Mouse (Mus musculus) layer of hippocampus, adult 9-11 months (tissue): ENCODE measurements around the gene Emc10.

Source experiments
- DNase-seq: peaks from one replicate; pipeline ENCODE4 v3.0.0; 2022

Emc10 gene

DNA sequence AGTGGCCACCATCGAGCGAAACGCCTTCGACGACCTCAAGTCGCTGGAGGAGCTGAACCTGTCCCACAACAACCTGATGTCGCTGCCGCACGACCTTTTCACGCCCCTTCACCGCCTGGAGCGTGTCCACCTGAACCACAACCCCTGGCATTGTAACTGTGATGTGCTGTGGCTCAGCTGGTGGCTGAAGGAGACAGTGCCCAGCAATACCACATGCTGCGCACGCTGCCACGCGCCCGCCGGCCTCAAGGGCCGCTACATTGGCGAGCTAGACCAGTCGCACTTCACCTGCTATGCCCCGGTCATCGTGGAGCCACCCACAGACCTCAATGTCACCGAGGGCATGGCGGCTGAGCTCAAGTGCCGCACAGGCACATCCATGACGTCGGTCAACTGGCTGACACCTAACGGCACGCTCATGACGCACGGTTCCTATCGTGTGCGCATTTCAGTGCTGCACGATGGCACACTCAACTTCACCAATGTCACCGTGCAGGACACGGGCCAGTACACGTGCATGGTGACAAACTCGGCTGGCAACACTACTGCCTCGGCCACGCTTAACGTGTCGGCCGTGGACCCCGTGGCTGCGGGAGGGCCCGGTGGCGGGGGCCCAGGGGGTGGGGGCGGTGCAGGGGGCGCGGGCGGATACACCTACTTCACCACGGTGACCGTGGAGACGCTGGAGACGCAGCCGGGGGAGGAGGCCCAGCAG, 34.7 kb downstream of the Emc10 start:
- DNase-seq, result peak; percentile 27

DNA sequence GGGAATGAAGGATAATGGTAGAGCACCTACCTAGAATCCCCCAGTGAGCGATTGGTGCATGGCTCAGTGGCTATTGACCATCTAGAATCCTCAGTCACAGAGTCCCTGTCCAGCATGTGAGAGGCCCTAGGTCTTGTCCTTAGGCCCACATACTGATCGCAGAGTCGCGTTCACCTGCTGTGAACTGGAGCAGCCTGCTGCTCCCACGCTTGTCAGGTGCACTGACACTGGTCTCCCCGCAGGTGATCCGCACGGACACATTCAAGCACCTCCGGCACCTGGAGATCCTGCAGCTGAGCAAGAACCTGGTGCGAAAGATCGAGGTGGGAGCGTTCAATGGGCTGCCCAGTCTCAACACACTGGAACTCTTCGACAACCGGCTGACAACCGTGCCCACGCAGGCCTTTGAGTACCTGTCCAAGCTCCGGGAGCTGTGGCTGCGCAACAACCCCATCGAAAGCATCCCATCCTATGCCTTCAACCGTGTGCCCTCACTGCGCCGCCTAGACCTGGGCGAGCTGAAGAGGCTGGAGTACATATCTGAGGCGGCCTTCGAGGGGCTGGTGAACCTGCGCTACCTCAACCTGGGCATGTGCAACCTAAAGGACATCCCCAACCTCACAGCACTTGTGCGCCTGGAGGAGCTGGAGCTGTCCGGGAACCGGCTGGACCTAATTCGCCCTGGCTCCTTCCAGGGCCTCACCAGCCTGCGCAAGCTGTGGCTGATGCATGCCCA, 35.4 kb downstream of the Emc10 start:
- peak; percentile 3 for DNase-seq

DNA sequence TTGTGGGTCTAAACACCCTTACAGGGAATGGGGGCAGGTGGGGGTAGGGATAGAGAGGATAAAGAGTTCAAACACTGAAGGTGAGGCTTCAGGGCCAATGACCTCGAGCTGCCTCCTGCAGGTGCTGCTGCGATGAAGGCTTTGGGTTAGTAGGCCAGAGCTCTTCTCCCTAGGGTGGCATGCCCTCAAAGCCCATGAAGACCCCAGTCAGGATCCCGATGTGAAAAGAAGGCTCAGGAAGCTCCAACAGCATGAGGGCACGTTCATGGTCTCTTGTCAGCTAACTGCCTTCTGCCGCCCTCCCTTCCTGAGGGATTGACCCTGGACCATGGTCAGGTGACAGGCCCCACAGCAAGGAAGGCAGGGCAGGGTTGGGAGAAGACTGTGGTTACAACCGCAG, 36.3 kb downstream of the Emc10 start:
- peak; percentile 2 for DNase-seq

DNA sequence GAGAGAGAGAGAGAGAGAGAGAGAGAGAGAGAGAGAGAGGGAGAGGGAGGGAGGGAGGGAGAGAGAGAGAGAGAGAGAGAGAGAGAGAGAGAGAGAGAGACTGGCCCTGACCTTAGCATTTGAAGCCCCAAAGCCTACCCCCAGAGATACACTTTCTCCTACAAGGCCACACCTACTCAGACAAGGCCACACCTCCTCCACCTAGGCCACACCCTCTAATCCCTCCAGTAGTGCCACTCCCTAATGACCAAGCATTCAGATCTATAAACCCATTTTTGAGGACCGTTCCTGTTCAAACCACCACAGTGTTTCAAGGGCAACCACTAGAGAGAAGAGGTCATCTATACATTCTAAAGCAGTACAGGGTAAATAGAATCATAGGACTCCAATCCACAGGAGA, 40.0 kb downstream of the Emc10 start:
- peak; percentile 1 for DNase-seq

DNA sequence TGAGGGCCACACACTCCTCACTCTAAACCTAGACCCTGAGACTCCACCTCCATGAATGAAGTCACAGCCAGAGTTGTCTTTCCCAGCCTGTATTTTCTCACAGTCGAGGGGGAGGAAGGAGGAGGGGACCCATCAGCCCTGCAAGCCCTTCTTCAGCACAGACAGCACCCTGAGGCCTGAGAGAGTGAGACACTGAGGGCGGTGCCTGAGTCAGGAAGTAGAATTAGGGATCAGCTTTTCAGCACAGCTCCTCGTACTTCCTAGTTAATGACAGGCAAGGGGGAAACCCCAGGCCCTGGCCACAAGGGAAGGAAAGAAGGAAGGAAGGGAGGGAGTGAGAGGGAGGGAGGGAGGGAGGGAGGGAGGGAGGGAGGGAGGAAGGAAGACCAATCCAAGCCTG, 43.1 kb downstream of the Emc10 start:
- no peak for DNase-seq

DNA sequence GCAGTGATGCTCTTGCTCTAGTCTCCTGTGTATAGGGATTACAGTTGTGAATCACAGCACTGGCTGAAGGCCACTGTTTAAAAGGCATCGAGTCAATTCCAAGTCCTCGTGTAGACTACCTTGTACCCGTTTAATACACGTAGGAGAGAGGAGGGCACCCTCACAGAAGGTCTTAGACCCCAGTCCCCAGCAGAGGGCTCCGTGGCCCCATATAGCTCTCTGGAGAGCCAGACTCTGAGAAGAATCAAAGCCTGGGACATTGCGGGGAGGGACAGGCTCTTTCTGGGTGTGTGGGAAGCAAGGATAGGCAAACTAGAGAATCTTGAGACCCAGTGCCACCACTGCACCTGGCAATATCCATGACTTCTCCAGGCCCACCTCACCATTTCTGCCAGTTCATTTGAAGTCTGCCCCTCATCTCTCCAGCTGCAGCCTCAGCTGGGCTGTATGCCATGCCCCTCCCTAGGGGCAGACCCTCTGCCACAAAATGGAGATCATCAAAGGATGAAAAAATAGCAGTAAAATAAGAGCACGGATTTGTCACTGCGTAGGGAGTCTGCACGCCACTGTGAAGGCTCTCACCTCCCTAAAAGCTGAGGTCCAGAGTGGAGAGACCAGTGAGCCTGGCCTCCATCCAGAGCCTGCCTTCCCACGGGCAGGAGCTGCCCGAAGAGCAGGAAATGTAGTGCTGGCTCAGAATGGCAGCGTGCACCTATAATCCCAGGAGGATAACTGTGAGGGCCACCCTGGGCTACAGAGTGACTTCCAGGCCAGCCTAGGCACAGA, 50.1 kb downstream of the Emc10 start:
- DNase-seq, result no peak

DNA sequence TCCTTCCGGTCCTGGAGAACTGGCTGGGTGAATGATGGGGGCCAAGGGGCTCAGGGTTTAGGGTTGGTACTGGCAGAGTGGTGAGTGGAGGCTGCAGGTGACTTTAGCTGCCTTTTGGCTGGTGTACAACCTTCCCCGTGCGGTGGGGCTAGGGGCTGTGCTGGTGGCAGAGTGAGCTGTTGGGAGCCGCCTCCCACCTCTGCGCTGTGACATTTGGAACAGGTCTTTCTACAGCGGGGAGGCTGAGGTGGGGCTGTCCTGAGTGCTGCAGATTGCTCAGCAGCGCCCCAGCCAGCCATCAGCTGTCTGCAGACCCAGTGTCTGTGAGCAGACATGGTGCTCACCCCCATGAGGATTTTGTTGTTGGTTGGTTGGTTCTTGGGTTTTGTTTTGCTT, 50.8 kb downstream of the Emc10 start:
- no peak for DNase-seq

DNA sequence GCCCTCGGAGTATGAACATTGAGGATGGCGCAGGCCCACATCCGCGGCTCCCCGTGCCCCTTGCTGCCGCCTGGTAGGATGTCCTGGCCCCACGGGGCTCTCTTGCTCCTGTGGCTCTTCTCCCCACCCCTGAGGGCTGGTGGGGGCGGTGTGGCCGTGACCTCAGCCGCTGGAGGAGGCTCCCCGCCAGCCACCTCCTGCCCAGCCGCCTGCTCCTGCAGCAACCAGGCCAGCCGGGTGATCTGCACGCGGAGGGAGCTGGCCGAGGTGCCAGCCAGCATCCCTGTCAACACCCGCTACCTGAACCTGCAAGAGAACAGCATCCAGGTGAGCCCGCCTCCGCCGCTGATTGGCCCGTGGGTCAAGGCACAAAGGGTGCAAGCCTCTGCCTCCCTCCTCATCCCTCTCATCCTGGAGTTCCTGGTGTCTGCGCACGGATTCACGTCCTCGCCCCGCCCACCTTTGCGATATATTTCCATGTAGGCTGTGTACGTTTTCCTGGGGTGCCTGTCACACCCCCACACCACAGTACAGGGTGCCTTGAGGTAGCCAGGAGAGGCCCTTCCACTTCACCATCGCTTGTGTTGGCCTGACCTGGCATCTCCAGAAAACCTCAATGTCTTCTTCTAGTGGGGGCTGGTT, 51.3 kb downstream of the Emc10 start:
- DNase-seq, result no peak

DNA sequence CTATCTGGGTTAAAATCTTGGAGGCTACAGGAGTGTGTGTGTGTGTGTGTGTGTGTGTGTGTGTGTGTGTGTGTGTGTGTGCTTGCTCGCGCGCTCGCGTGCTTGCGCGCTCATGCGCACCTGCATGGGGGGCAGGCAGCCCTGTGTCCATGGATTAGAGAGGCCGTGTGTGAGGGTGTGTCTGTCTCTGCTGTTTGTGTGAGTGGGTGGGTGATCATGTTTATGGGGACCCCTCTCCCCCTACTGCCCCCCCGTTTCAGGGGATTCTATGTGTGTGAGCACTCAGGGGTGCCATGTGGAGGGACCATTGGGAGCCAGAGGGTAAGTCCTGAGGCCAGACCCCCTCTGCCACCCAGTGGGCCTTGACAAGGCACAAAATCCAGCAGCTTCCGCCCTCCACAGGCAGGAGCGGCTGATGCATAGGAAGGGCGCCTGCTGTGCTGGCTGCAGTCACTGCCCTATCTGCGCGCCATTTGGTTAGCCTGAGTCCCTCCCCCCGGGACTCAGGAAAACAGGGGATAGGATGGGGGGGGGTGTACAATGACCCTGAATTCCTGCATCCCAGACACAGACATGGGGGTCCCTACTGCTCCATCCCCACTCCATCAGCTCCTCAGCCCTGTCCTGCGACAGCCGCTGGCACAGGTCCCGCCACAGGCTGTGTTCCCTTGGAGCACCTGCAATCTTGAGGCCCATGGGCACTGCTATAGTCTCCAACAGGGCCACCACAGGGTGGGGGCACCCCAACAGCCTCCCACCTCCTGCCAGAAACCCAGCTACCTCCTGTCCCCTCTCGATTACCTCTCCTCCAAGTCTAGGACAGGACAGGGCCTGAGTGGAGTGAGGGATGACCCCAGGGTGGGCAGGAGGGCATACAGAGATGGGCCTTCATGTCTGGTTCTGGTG, 52.8 kb downstream of the Emc10 start:
- DNase-seq, result no peak

DNA sequence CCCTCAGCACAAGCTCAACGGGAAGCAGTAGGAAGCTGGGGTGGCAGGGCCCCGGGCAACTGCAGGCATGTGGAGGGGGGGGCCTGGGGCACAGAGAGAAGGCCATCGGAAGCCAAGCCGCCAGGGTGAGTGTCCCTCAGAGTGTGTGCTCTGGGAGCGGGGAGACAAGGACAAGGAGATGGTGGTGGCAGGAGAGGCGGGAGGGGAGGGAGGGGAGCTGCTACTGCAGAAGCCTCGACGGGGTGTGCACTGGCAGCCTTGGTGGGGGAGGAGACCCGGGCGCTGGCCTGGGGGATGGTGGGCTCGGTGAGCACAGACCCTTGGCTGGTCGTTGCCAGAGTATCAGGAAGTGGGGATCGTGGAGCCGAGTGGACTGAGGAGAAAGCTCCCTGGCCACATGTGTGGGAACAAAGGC, 53.9 kb downstream of the Emc10 start:
- no peak for DNase-seq

DNA sequence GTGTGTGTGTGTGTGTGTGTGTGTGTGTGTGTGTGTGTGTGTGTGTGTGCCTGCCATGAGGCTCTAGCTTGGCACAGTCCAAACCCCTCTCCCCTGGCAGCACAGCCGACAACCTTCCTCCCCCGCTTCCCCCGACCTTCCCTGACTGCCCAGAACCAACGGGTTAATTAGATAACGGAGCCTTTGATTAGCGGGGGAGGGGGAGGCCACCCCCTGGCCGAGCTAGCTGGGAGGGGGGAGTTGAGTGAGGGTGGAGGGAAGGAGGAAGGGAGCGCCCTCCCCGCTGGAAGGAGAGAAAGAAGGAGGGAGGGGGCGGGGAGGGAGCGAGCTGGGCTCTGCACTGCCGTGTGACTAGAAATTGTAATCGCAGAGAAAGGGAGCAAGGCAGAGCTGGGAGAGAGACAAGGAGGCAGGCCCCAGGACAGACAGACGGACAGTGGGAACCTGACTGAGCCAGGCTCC, 54.6 kb downstream of the Emc10 start:
- DNase-seq, result peak; percentile 79

DNA sequence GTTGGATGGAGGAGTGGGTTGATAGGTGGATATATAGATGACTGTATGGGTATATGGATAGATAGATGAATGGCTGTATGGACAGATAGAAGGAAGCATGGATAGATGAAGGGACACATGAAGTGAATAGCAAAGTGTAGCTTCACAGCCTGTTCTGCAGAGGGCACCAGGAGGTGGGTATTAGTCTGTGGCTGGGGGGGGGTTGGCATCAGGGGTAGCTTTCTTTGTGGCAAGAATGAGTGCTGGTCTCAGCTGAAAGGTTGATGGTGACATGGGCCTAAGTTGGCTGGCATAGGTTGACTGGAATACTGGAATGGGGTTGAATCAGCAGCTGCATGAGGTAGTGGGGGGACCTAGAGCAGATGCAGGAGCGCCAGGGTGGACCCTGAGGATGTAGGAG, 55.1 kb downstream of the Emc10 start:
- DNase-seq, result no peak

DNA sequence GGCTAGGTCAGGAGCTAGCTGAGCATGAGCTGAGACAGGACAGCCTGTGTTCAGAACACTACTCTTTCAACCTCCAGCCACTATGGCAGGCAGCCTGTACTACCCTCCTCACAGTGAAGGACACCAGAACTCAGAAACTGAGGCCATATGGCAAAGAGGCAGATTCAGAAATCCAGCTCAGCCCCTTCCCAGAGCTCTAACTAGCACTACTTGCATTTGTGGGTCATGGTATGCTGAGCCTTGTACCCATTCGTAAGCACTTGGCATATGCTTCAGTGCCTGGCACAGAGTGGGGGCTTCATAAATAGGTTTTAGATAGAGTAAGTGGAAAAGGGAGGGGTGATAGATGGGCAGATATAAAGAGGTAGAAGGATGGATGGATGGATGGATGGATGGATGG, 55.9 kb downstream of the Emc10 start:
- no peak for DNase-seq
